Mouse (Mus musculus) heart, embryonic 13.5 days (tissue): Measurements from ENCODE around the gene Cfl1. TPM values are rescaled to one million over a fixed set of nuclear protein-coding genes. Genes with fewer than 3 reads are reported as not detected.

Experiments
- ATAC-seq: fragments of 200-750 bp; cut with Nextera tagmentation; 2 replicates; pipeline ENCODE4 v1.8.0; 2017; ENCODE audit warnings: moderate TSS enrichment; ENCODE audit not compliant: insufficient number of reproducible peaks, low FRiP score, low TSS enrichment; ENCODE audit errors: extremely low read depth
- H3K27ac ChIP-seq: fragments of 300-500 bp; sonication (generic); replicated peaks from 2 replicates; pipeline ENCODE4 v1.5.1; 2015; ENCODE audit warnings: moderate library complexity, mild to moderate bottlenecking, inconsistent platforms
- H3K27me3 ChIP-seq: fragments of 300-500 bp; sonication (generic); replicated peaks from 2 replicates; pipeline ENCODE4 v1.6.1; 2015; ENCODE audit warnings: mild to moderate bottlenecking, inconsistent platforms
- H3K36me3 ChIP-seq: fragments of 300-500 bp; sonication (generic); 2 replicates; pipeline ENCODE4 v1.6.1; 2015; ENCODE audit warnings: mild to moderate bottlenecking, inconsistent platforms
- H3K4me1 ChIP-seq: fragments of 300-500 bp; sonication (generic); 2 replicates; pipeline ENCODE4 v1.6.1; 2015; ENCODE audit warnings: inconsistent platforms
- H3K4me2 ChIP-seq: fragments of 300-500 bp; sonication (generic); 2 replicates; pipeline ENCODE4 v1.6.1; 2015; ENCODE audit warnings: inconsistent platforms, mild to moderate bottlenecking, moderate library complexity
- H3K4me3 ChIP-seq: fragments of 300-500 bp; sonication (generic); 2 replicates; pipeline ENCODE4 v1.5.1; 2015; ENCODE audit warnings: moderate library complexity, mild to moderate bottlenecking, inconsistent platforms
- H3K9ac ChIP-seq: fragments of 300-500 bp; sonication (generic); 2 replicates; pipeline ENCODE4 v1.6.1; 2015; ENCODE audit warnings: inconsistent platforms, mild to moderate bottlenecking, moderate library complexity
- H3K9me3 ChIP-seq: fragments of 300-500 bp; sonication (generic); 2 replicates; pipeline ENCODE4 v1.6.1; 2016; ENCODE audit warnings: inconsistent platforms
- WGBS: fragments of 180-500 bp; shearing (Covaris S2); methylation state at CpG from one replicate; pipeline ENCODE4 v1.1.7; 2015; ENCODE audit warnings: mixed read lengths; 5-methylcytosine and 5-hydroxymethylcytosine counted together
- polyA plus RNA-seq: library from polyadenylated mRNA; unstranded; fragments of >200 nt; fragmentation: Nextera tagmentation; extraction: Ambion mirVana; gene quantifications from 2 replicates; pipeline ENCODE4 v1.2.1, GENCODE M21; 2015

Gene Cfl1
- polyA plus RNA-seq, 1 experiment from 2014 or later, result 1,825 TPM

DNA sequence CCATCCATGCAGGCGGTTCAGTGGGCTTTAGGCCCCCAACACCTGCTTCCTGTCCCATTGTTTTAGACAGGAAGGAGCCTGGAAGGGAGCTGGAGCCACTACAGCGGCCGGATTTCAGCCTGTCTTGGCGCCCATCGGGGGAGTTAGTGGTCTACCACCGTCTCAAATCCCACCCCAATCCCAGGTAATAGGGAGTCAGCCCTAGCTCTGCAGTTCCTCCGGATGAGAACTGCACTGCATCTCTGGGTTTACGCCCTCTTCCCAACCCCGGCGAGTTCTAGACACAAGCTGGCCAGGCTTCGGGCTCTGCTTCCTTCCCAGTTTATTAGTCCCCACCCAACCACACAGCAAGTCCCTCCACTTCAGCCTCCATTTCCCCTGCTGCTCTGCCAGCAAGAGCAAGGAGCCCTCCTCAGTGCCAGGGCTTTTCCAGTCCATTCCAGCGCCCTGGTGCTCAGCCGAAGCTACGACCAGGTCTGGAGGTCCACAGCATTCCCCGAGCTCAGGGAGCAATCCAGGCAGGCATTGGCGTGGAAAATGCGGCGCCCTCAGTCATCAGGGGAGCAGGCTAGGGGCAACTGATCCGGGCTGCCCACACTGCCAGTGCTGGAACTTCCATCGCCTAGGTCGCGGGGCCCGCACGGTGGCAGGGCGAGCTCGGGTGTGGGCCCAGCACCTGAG is 33.9 kb upstream of the Cfl1 start:
- no peak for ATAC-seq
- Histone ChIP-seq H3K27ac (peak overlapping the region; percentile 93), H3K4me1 (peaks cover 46% of the 10 kb centered on the region), H3K36me3 (peaks cover 26% of the 10 kb centered on the region), H3K4me3 (peak overlapping the region; percentile 85), H3K9me3 (no peaks in the 10 kb centered on the region), H3K27me3 (peaks cover 4% of the 10 kb centered on the region), H3K9ac (peak overlapping the region; percentile 94), H3K4me2 (peak overlapping the region; percentile 92)
- 2% methylated on average over 26 of the region's 26 CpGs for WGBS

DNA sequence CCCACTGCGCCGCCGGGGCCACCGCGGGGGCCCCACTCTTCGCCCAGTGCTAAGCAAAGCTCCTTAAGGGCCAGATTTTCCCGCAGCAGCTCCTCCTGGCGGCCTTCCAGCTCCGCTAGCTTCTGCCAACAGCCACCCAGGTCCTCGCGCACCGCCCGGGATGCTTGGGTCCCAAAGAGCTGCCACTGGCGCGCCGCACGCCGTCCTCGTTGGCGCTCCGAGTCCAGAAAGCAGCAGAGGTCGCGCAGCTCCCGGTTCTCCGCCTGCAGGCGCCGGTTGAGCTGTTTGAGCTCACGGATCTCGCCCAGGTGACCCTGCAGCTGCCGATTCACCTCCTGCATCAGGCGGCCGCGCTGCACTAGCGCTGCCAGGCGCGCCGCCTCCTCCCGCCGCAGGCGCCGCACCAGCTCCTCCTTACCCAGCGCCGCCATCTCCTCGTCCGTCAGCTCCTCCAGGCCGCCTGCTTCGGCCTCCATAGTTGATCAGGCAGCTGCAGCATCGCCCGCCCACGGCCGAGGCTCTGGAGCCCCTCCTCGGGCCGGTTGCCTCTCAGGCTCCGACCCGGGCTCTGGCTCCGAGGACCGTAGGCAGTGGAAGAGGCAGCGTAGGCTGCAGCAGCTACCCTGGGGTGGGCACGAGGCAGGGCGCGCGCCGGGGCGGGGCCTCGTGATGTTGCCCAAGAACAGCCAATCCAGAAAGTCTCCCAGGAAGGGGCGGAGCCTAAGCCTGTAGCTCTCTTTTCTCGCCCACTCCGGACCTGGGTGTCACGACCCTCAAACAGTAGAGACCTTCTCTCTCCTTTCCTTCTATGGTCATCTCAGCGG is 33.1 kb upstream of the Cfl1 start:
- peak overlapping the region; percentile 94 for H3K9ac ChIP-seq
- H3K4me3 ChIP-seq, result peak overlapping the region; percentile 85
- H3K27ac ChIP-seq, result peak overlapping the region; percentile 93
- peaks cover 32% of the 10 kb centered on the region for H3K36me3 ChIP-seq
- ATAC-seq, result peak; percentile 84
- peaks cover 53% of the 10 kb centered on the region for H3K4me1 ChIP-seq
- under 1% methylated on average over 63 of the region's 70 CpGs for WGBS
- H3K9me3 ChIP-seq, result no peaks in the 10 kb centered on the region
- no peaks in the 10 kb centered on the region for H3K27me3 ChIP-seq
- peak overlapping the region; percentile 92 for H3K4me2 ChIP-seq

DNA sequence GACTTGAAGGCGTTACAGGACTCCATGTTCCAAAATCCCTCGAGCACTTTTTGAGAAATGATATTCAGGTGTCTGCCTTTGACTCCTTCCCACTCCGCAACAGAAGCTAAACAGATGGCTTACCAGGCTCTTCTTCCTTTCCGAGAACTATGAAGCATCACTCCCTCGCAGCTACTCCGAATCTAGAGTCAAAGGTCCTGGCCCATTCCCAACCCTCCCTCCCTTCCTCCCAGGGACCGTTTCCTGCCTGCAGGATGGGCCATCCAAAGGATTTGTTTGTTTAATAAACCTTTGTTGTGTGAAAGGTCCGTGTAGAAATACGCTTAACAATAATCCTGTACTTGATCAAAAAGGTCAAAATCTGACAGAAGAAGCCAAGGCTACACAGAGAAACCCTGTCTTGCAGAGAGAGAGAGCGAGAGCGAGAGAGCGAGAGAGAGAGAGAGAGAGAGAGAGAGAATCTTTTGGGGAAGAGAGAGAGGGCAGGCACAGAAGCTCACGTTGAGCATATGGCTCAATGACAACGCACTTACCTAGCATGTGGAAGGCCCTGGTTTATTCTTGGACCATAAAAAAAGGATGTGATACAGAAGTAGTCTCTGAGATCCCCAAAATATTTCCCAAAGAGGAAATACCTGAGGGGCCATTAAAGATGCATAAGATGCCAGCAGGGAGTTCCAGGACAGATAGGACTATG is 32.4 kb upstream of the Cfl1 start, which contains the start of gene Ccdc85b:
Gene Ccdc85b (minus strand): TSS at position 149 of the 697 bp plus-strand sequence.
- Histone ChIP-seq H3K4me3 (peak within 1 kb of the TSS; percentile 85), H3K27ac (peak within 1 kb of the TSS; percentile 93), H3K27me3 (no peaks in the 10 kb centered on the region), H3K36me3 (peaks cover 39% of the 10 kb centered on the region), H3K9me3 (no peaks in the 10 kb centered on the region), H3K9ac (peak within 1 kb of the TSS; percentile 94), H3K4me1 (peaks cover 53% of the 10 kb centered on the region), H3K4me2 (peak within 1 kb of the TSS; percentile 92)
- no peak for ATAC-seq
- WGBS, result 13% methylated on average over 14 of the region's 14 CpGs

DNA sequence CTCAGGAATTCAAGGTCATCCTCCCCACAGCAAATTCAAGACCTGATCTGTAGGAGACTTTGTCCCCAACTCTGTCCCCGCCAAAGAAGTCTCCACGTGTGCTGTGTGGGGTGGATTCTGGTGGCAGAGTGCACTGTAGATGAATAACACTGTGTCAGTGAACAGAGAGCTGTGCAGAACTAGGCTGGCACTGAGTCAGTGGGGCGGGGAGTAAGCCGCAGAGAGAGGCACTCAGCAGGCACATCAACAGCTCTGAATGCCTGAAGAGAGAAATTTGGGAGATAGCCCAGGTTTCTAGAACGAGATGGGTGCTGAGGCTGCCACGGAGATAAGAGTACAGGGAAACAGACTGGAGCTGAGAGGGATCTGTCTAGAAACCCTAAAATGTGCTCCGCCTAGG is 31.2 kb upstream of the Cfl1 start:
- no peak overlapping the region for H3K4me3 ChIP-seq
- no peak overlapping the region for H3K9ac ChIP-seq
- peaks cover 39% of the 10 kb centered on the region for H3K36me3 ChIP-seq
- H3K27ac ChIP-seq, result no peak overlapping the region
- no peak for ATAC-seq
- peaks cover 58% of the 10 kb centered on the region for H3K4me1 ChIP-seq
- no peaks in the 10 kb centered on the region for H3K27me3 ChIP-seq
- no peaks in the 10 kb centered on the region for H3K9me3 ChIP-seq
- WGBS, result 55% methylated on average over 7 of the region's 7 CpGs
- H3K4me2 ChIP-seq, result no peak overlapping the region

DNA sequence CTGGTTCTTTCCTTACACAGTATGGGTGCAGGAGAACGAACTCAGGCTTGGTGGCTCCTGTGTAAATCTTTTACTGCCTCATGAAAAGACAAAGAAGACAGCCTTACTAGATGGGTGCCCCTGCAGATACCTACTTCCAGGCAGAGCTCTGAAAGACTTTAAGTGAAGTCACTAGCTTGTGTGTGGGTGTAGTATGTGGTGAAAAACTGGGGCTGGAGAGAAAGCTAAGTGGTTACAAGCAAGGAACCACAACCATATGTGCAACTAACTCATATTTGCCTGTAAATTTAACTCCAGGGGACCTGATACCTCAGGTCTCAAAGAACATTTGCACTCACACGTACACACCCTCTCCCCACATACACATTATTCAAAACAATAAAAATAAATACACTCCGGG is 30.4 kb upstream of the Cfl1 start:
- whole genome bisulfite sequencing, result 24% methylated on average over 3 of the region's 3 CpGs
- H3K9me3 ChIP-seq, result no peaks in the 10 kb centered on the region
- no peaks in the 10 kb centered on the region for H3K27me3 ChIP-seq
- H3K4me3 ChIP-seq, result peak overlapping the region; percentile 68
- H3K36me3 ChIP-seq, result peaks cover 39% of the 10 kb centered on the region
- H3K9ac ChIP-seq, result peak overlapping the region; percentile 86
- peak overlapping the region; percentile 55; the same call in 1 of the 2 replicates for H3K27ac ChIP-seq
- H3K4me2 ChIP-seq, result peak overlapping the region; percentile 95
- ATAC-seq, result no peak
- peaks cover 59% of the 10 kb centered on the region for H3K4me1 ChIP-seq

DNA sequence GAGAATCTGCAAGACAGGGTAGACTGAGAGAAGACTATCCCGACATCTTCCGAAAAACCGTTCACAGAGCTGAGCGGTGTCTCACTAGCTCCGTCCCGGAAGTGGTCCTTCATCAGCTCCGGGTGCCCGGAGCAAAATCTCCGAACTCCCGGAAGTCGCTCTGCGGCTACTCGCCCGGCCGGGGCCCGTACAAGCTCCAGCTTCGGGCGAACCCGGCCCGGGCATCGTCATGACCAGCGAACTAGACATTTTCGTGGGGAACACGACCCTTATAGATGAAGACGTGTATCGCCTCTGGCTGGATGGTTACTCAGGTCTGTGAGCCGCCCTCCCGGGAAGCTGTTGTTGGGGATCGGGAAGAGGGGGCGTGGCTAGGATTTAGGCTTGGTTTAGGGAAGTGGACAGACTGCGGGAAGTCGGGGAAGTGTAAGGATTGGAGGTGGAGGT is 29.8 kb upstream of the Cfl1 start, which contains the start of gene Fibp:
Gene Fibp (plus strand): TSS at position 151 of the 447 bp plus-strand sequence.
- Histone ChIP-seq H3K9me3 (no peaks in the 10 kb centered on the region), H3K27me3 (no peaks in the 10 kb centered on the region), H3K9ac (peak within 1 kb of the TSS; percentile 86), H3K27ac (peak within 1 kb of the TSS; percentile 55), H3K4me2 (peak within 1 kb of the TSS; percentile 95), H3K4me1 (peaks cover 55% of the 10 kb centered on the region), H3K4me3 (peak within 1 kb of the TSS; percentile 68), H3K36me3 (peaks cover 39% of the 10 kb centered on the region)
- under 1% methylated on average over 32 of the region's 32 CpGs for WGBS
- no peak for ATAC-seq

DNA sequence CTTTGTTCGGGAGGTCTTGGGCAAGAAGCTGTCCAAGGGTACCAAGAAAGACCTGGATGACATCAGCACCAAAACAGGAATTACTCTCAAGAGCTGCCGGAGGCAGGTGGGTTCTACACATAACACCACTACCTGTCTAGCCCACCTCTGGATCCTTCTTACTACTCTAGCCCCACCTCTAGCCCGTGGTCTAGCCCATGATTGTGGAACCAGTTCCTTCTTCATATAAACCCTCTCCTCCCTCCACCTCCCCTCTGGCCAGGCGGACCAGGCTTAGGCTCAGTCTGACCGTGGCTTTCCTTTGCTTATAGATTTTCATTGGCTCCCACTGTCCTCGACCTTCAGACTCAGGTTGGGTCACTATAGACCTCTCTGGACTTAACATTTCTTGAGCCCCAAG is 28.8 kb upstream of the Cfl1 start:
- Histone ChIP-seq H3K9me3 (no peaks in the 10 kb centered on the region), H3K9ac (peak overlapping the region; percentile 86), H3K4me2 (peak overlapping the region; percentile 95), H3K27ac (no peak overlapping the region), H3K4me1 (peaks cover 45% of the 10 kb centered on the region), H3K27me3 (no peaks in the 10 kb centered on the region), H3K4me3 (peak overlapping the region; percentile 68), H3K36me3 (peaks cover 47% of the 10 kb centered on the region)
- no peak for ATAC-seq
- 79% methylated on average over 6 of the region's 6 CpGs for WGBS

DNA sequence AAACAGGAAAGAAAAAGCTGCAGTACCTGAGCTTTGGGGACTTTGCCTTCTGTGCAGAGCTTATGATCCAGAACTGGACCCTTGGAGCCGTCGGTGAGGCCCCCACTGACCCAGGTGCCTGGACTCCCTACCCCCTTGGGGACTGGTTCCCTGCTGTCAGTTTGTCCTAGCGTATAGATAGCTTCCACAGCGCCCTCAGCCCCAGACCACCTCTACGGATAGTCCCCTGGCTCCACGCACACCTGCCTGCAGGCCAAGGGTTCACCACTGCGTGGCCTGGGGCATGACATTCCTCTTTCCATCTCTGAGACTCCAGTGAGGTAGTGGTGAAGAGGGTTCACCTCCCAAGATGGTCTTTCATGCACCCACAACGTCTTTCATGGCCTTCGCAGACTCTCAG is 27.0 kb upstream of the Cfl1 start:
- H3K27me3 ChIP-seq, result no peaks in the 10 kb centered on the region
- no peak overlapping the region for H3K4me2 ChIP-seq
- H3K27ac ChIP-seq, result no peak overlapping the region
- peaks cover 65% of the 10 kb centered on the region for H3K36me3 ChIP-seq
- no peak for ATAC-seq
- H3K9ac ChIP-seq, result no peak overlapping the region
- no peaks in the 10 kb centered on the region for H3K9me3 ChIP-seq
- 82% methylated on average over 9 of the region's 9 CpGs for WGBS
- H3K4me1 ChIP-seq, result peaks cover 37% of the 10 kb centered on the region
- H3K4me3 ChIP-seq, result no peak overlapping the region

DNA sequence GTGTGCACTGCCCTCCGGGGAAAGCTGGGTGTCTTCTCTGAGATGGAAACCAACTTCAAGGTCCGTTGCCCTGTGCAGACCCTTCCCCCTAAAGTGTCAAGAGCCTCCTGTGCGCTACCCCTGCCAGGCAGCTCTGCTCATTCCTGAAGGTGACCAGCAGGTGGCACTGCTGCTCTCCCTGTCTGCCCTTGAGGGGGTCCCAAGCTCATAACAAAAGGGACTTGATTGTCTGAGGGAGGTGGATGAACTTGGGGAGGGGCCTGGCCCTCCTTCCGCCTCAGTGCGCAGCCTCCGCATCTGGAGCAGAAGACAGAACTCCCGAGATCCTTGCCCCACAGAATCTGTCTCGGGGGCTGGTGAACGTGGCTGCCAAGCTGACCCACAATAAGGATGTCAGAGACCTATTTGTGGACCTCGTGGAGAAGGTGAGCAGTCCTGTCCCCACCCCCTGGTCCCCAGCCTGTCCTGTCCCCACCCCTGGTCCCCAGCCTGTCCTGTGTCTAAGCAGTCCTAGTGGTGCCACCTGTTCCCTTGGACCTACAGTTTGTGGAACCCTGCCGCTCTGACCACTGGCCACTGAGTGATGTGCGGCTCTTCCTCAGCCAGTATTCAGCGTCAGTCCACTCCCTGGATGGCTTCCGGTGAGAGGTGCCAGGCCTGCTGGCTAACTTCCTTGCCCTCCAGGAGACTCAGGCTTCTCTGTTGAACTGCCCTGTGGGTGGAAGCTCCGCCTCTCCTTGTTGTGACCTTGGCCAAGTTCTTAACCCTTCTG is 26.3 kb upstream of the Cfl1 start:
- 45% methylated on average over 15 of the region's 15 CpGs for WGBS
- Histone ChIP-seq H3K4me3 (peak overlapping the region; percentile 41), H3K36me3 (peaks cover 65% of the 10 kb centered on the region), H3K27ac (peak overlapping the region; percentile 86), H3K9ac (peak overlapping the region; percentile 78), H3K9me3 (no peaks in the 10 kb centered on the region), H3K27me3 (no peaks in the 10 kb centered on the region), H3K4me1 (peaks cover 36% of the 10 kb centered on the region), H3K4me2 (peak overlapping the region; percentile 64)
- no peak for ATAC-seq

DNA sequence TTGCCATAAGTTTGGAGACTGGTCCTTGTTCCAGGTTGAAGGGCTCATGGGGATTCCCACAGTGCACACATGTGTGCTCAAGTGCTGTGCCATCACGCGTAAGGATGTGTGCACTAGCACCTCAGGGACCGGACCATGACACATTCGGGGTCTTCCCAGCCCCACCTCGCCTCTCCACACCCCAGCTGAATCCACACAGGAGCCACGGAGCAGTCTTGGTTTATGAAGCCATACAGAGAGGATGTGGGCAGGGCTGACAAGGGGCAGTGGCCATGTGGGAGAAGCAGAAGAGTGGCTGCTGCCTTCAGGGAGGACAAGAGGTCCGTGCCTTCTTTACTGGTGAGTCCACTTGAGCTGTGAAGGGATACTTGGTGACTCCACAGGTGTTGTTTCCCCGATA is 25.2 kb upstream of the Cfl1 start:
- 91% methylated on average over 8 of the region's 8 CpGs for WGBS
- H3K4me3 ChIP-seq, result peak overlapping the region; percentile 41; the same call in 1 of the 2 replicates
- H3K9me3 ChIP-seq, result no peaks in the 10 kb centered on the region
- peaks cover 32% of the 10 kb centered on the region for H3K4me1 ChIP-seq
- peak overlapping the region; percentile 64 for H3K4me2 ChIP-seq
- peak overlapping the region; percentile 78; the same call in 1 of the 2 replicates for H3K9ac ChIP-seq
- peaks cover 65% of the 10 kb centered on the region for H3K36me3 ChIP-seq
- ATAC-seq, result no peak
- no peak overlapping the region for H3K27ac ChIP-seq
- no peaks in the 10 kb centered on the region for H3K27me3 ChIP-seq
